Mouse (Mus musculus) kidney, adult 2 months (tissue): ENCODE measurements at regions not wholly inside any gene's neighbourhood (a gene's known extent, or its start where the extent isn't known, plus 50 kb on each side); places are given as distances from the start of the nearest gene placed in this dataset.

Source experiments
- DNase-seq: peaks from one replicate; pipeline ENCODE4 v3.0.0; 2021
- H3K27ac ChIP-seq: fragments of 200-500 bp; 2 replicates; pipeline ENCODE4 v1.5.1; 2012; ENCODE audit warnings: low read depth, low read length, control low read depth, inconsistent platforms; ENCODE audit not compliant: insufficient read depth
- H3K27me3 ChIP-seq: fragments of 200-500 bp; replicated peaks from 2 replicates; pipeline ENCODE4 v1.6.1; 2012; ENCODE audit warnings: mild to moderate bottlenecking, moderate library complexity, low read length, inconsistent platforms; ENCODE audit not compliant: control insufficient read depth, insufficient read depth
- H3K36me3 ChIP-seq: fragments of 200-500 bp; 2 replicates; pipeline ENCODE4 v1.6.1; 2012; ENCODE audit warnings: mild to moderate bottlenecking, moderate library complexity, low read length, inconsistent platforms; ENCODE audit not compliant: control insufficient read depth, insufficient read depth
- H3K4me1 ChIP-seq: fragments of 200-500 bp; 2 replicates; pipeline ENCODE4 v1.6.1; 2011; ENCODE audit warnings: low read length; ENCODE audit not compliant: control insufficient read depth, insufficient read depth
- H3K4me3 ChIP-seq: fragments of 200-500 bp; 2 replicates; pipeline ENCODE4 v1.5.1; 2011; ENCODE audit warnings: mild to moderate bottlenecking, low read depth, low read length, control low read depth; ENCODE audit not compliant: insufficient read depth
- CTCF ChIP-seq: fragments of 200-500 bp; conservative IDR thresholded peaks from 2 replicates; pipeline ENCODE4 v1.5.1; 2011; ENCODE audit warnings: low read depth, mild to moderate bottlenecking, control low read depth, low read length, moderate library complexity, mixed read lengths; ENCODE audit not compliant: insufficient read depth, insufficient read length
- POLR2A ChIP-seq: fragments of 200-500 bp; IDR thresholded peaks from one replicate; pipeline ENCODE4 v1.6.1; 2011; ENCODE audit warnings: low read depth, low read length, control low read depth
- WGBS: fragments of 180-500 bp; shearing (Covaris S2); methylation state at CpG from one replicate; pipeline ENCODE4 v1.1.7; 2018; 5-methylcytosine and 5-hydroxymethylcytosine counted together

DNA sequence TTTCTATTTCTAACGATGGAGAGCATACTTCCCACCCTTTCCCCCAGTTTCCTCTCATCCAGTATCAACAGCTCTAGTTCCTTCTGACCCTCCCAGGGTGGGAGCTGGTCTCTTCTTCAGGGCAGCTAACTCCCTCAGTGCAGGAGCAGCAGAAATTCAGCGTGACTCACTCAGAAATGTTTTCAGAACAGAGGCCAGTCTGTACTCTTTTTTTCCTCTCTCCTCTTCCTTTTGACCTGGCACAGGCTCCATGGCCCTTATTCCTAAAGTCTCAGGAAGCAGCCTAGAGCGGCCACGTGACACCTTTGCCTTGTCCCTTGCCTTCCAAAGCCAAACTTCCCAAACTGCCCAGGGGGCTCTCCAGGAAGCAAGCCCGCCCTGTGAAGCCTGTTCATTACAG lies 55.4 kb downstream of the Pja1 start:
- H3K27ac ChIP-seq = no peak overlapping the region
- H3K27me3 ChIP-seq = no peaks in the 10 kb centered on the region
- DNase-seq = no peak
- no peak overlapping the region for H3K4me3 ChIP-seq
- TF ChIP-seq POLR2A (no peak), CTCF (no peak)
- H3K36me3 ChIP-seq = no peaks in the 10 kb centered on the region
- WGBS = 56% methylated on average over 5 of the region's 5 CpGs
- H3K4me1 ChIP-seq = peaks cover 7% of the 10 kb centered on the region

DNA sequence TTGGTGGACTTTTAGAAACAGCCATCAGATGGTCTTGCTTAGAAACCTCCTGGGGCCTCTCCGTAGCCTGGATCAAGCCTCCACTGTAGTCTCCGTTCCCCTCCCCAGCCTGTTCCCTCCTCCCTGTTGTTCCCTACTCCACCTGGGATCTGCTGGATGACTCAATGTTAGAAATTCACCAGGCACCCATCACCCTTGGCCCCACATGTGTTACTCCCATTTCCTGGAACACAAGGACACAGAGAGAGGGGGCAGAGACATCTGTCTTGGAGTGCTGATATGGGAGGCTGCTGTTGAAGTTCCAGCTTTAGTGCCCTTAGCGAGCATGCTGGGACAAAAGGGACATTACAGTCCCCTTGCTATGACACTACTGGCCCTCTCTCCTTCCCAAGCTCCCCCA lies 60.1 kb downstream of the Pja1 start:
- TF ChIP-seq POLR2A (no peak), CTCF (no peak)
- Histone ChIP-seq H3K27me3 (no peaks in the 10 kb centered on the region), H3K27ac (no peak overlapping the region), H3K4me3 (no peak overlapping the region), H3K36me3 (no peaks in the 10 kb centered on the region), H3K4me1 (peaks cover 9% of the 10 kb centered on the region)
- 58% methylated on average over 3 of the region's 3 CpGs for WGBS
- DNase-seq = peak; percentile 3

DNA sequence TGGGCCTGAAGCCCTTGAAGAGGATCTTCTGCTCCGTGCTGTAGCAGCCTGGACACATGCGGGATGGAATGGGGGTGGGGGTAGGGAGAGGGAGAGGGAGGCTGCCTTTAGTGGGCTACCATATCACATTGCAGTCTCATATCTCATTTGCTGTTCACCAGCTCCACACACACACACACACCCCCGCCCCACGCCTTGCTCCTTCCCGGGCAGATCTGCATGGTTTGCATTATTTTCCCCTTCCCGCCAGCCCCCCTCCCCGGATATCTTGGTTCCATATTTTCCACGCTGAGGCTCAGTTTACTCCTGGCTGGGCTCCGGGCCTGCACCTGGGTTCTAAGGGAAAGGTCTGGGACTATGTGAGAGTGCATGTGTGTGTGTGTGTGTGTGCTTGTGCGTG lies 61.2 kb downstream of the Pja1 start:
- no peaks in the 10 kb centered on the region for H3K27me3 ChIP-seq
- 86% methylated on average over 9 of the region's 10 CpGs for WGBS
- no peak overlapping the region for H3K27ac ChIP-seq

GRCm38 (mm10) chrX:99409331-99409730 lies 61.7 kb downstream of the Pja1 start:
- 79% methylated on average over 5 of the region's 5 CpGs for WGBS
- DNase-seq = no peak
- Histone ChIP-seq H3K27me3 (no peaks in the 10 kb centered on the region), H3K4me1 (peaks cover 9% of the 10 kb centered on the region), H3K27ac (no peak overlapping the region), H3K4me3 (no peak overlapping the region), H3K36me3 (no peaks in the 10 kb centered on the region)
- TF ChIP-seq CTCF (no peak), POLR2A (no peak)

More for the DNA sequence above, 61.2 kb downstream of the Pja1 start:
- H3K36me3 ChIP-seq = no peaks in the 10 kb centered on the region
- no peak for DNase-seq
- TF ChIP-seq POLR2A (no peak), CTCF (no peak)
- peaks cover 9% of the 10 kb centered on the region for H3K4me1 ChIP-seq
- no peak overlapping the region for H3K4me3 ChIP-seq

- Histone ChIP-seq H3K36me3 (no peaks in the 10 kb centered on the region), H3K27ac (no peak overlapping the region), H3K4me3 (no peak overlapping the region), H3K4me1 (peaks cover 9% of the 10 kb centered on the region), H3K27me3 (no peaks in the 10 kb centered on the region)
- 75% methylated on average over 6 of the region's 6 CpGs for WGBS
- TF ChIP-seq POLR2A (no peak), CTCF (no peak)
- no peak for DNase-seq
Measured at GRCm38 (mm10) chrX:99408804-99409203, 62.3 kb downstream of the Pja1 start.

DNA sequence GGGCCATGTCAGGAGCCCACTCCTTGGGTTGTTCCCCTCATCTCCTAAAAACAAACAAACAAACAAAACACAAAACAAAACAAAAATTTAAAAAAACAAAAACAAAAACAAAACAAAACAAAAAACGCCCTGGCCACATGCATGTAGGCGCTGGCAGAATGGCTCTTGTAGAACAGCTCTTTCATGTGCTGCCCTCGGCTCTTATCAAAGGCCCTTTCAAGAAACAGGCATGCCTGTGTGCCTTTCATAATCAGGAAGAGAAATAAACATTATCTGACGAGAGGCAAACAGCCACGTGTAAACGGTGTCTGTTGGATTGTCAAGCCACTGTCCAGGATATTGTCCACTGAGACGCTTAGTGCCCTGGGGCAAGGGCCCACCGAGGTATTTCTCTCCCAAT lies 65.2 kb downstream of the Pja1 start:
- Histone ChIP-seq H3K4me3 (no peak overlapping the region), H3K27ac (no peak overlapping the region), H3K4me1 (peaks cover 3% of the 10 kb centered on the region), H3K27me3 (no peaks in the 10 kb centered on the region), H3K36me3 (no peaks in the 10 kb centered on the region)
- TF ChIP-seq CTCF (no peak), POLR2A (no peak)
- no peak for DNase-seq
- WGBS = 84% methylated on average over 8 of the region's 8 CpGs

DNA sequence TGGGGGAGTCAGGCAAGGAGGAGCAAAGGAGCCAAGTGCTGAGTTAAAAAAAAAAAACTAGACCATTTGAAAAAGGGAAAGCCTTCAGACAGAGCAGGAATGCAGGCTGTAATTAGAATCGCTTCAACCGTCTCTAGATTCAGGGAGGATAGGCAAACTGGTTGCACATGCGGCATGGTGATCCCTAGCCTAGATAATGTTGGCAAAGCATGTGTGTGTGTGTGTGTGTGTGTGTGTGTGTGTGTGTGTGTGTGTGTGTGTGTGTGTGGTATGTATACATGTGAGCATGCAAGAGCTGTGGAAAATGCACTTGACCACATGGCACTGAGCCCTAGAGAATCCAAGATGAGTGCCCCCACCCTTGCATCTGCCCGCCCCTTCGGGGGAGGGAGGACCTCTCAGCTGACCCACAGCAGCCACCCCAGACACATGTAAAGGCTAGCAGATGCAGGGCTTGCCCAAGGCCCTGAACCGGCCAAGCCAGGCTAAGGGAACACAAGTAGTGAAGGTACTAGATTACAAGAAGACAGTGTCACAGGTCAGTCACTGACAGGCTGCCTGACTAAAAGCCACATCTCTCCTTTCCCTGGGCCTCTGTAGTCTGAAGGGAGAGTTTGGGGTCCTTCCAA lies 67.4 kb downstream of the Pja1 start:
- Histone ChIP-seq H3K4me3 (no peak overlapping the region), H3K27ac (no peak overlapping the region), H3K27me3 (no peaks in the 10 kb centered on the region), H3K36me3 (no peaks in the 10 kb centered on the region), H3K4me1 (no peaks in the 10 kb centered on the region)
- 64% methylated on average over 6 of the region's 6 CpGs for WGBS
- TF ChIP-seq POLR2A (no peak), CTCF (no peak)
- no peak for DNase-seq
